Mouse (Mus musculus): Measurements from ENCODE around the gene Tuba3a. TPM values are rescaled to one million over a fixed set of nuclear protein-coding genes. Genes with fewer than 3 reads are reported as not detected.
A peak's percentile ranks its signal among the peaks of the same experiment; 100 is the strongest.
"Not testable (repeated sequence)": the region's sequence is repeated elsewhere in the genome, so short reads cannot be mapped to it uniquely, and the experiment has no call there.

Tuba3a gene
- total RNA-seq, 1 experiment from 2014 or later: not detected

- no peak for DNase-seq
These were observed 21.2 kb upstream of the Tuba3a start for GRCm38 (mm10) chr6:125307091-125307490.

- DNase-seq: no peak
These were observed 19.6 kb upstream of the Tuba3a start for GRCm38 (mm10) chr6:125305465-125305864.

- not testable (repeated sequence) for DNase-seq
These were observed 18.6 kb upstream of the Tuba3a start for GRCm38 (mm10) chr6:125304408-125304807.

- no peak for DNase-seq
These were observed 17.4 kb upstream of the Tuba3a start for GRCm38 (mm10) chr6:125303242-125303641.

GRCm38 (mm10) chr6:125302231-125302982 is 16.6 kb upstream of the Tuba3a start:
- DNase-seq: no peak

- no peak for DNase-seq
These were observed 15.1 kb upstream of the Tuba3a start for GRCm38 (mm10) chr6:125300982-125301381.

- DNase-seq: no peak
These were observed 11.4 kb upstream of the Tuba3a start for GRCm38 (mm10) chr6:125297149-125297820.

GRCm38 (mm10) chr6:125294049-125294448 is 8.2 kb upstream of the Tuba3a start:
- no peak for DNase-seq

GRCm38 (mm10) chr6:125292256-125292655 is 6.4 kb upstream of the Tuba3a start:
- DNase-seq: no peak

GRCm38 (mm10) chr6:125291329-125291728 is 5.5 kb upstream of the Tuba3a start:
- DNase-seq: no peak

- no peak for DNase-seq
These were observed 2.9 kb upstream of the Tuba3a start for GRCm38 (mm10) chr6:125288730-125289129.

- no peak for DNase-seq
These were observed 1.1 kb upstream of the Tuba3a start for GRCm38 (mm10) chr6:125286944-125287343.

GRCm38 (mm10) chr6:125284751-125285150 is 1.1 kb downstream of the Tuba3a start:
- no peak for DNase-seq

GRCm38 (mm10) chr6:125284250-125284649 is 1.6 kb downstream of the Tuba3a start:
- DNase-seq: no peak

GRCm38 (mm10) chr6:125282721-125283120 is 3.1 kb downstream of the Tuba3a start:
- not testable (repeated sequence) for DNase-seq

- no peak for DNase-seq
These were observed 6.1 kb downstream of the Tuba3a start for GRCm38 (mm10) chr6:125279729-125280128.

- DNase-seq: peak; percentile 46
These were observed 10.8 kb downstream of the Tuba3a start for GRCm38 (mm10) chr6:125274841-125275563.

- DNase-seq: no peak
These were observed 13.5 kb downstream of the Tuba3a start for GRCm38 (mm10) chr6:125272228-125272785.

- DNase-seq: peak; percentile 91
These were observed 14.2 kb downstream of the Tuba3a start for GRCm38 (mm10) chr6:125271455-125272227.

GRCm38 (mm10) chr6:125268799-125269198 is 17.0 kb downstream of the Tuba3a start:
- no peak for DNase-seq

- no peak for DNase-seq
These were observed 18.4 kb downstream of the Tuba3a start for GRCm38 (mm10) chr6:125267469-125267868.

- not testable (repeated sequence) for DNase-seq
These were observed 19.2 kb downstream of the Tuba3a start for GRCm38 (mm10) chr6:125266600-125266999.

Data from adrenal gland, postnatal 25 days (tissue).